In genomic region chr8:128505866-128506265, GRCm38 (mm10) we compare ENCODE assay signal across 17 mouse cellular contexts.
DNase-seq lines count a peak whose midpoint lies in the region; ATAC-seq and TF ChIP-seq lines count a peak whose summit lies in the region.
"Had no signal": no experiment of that assay in that cellular context is flagged by ENCODE, and none has a peak within 500 bp of the region (broad histone marks: within the 10 kb centered on the region; RNA-seq: fewer than 3 reads in every experiment).

No protein-coding gene starts in this region.

- H3K27me3 ChIP-seq in cerebellum, adult 2 months (ENCODE audit: control insufficient read depth, insufficient read depth, low read length): no peaks in the 10 kb centered on the region
- H3K27me3 ChIP-seq: limb, embryonic 15.5 days had no signal

- H3K4me3 ChIP-seq in cerebellum, adult 2 months (replicated peaks; ENCODE audit: insufficient read depth, low read depth, low read length): no peak overlapping the region
- H3K4me3 ChIP-seq: gastrocnemius, adult 2 months; layer of hippocampus, adult 2 months; limb, embryonic 15.5 days had no signal

- no peak overlapping the region for H3K27ac ChIP-seq in cerebellum, adult 2 months (ENCODE audit: insufficient read depth, low read length)
- H3K27ac ChIP-seq: gastrocnemius, adult 2 months; hindbrain, postnatal 0 days; layer of hippocampus, adult 2 months; limb, embryonic 15.5 days had no signal

- peak; percentile 62 for ATAC-seq in activated CD4-positive, CD25-positive, alpha-beta regulatory T cell, adult 4 months
- peak; percentile 96 for ATAC-seq in megakaryocyte, adult 5-6 weeks (ENCODE audit: poor library complexity, severe bottlenecking)
- ATAC-seq: forebrain, embryonic 16.5 days; hindbrain, postnatal 0 days had no signal

- peak; percentile 6 to 25 for DNase-seq in spleen, postnatal 36 days (ENCODE audit: low spot score in 2 of 2)
- DNase-seq in spleen, adult 18-20 months: no peak
- DNase-seq in cerebellum, adult 2 months: no peak
- DNase-seq in left cerebral cortex, adult 8-10 months (ENCODE audit: low spot score in 2 of 2): no peak
- no peak for DNase-seq in kidney, postnatal 14 days
- DNase-seq in left cerebral cortex, adult 11 months (ENCODE audit: low spot score): no peak
- DNase-seq: adrenal gland, adult 2 months; cerebellum, postnatal 14 days; gastrocnemius, adult 2 months; heart, postnatal 36 days; lung, adult 18-20 months had no signal

- no peaks in the 10 kb centered on the region for H3K4me1 ChIP-seq in cerebellum, adult 2 months (ENCODE audit: control insufficient read depth, insufficient read depth, low read length)
- H3K4me1 ChIP-seq: limb, embryonic 15.5 days had no signal

- no peak for TF ChIP-seq CTCF in cerebellum, adult 2 months (IDR thresholded peaks at IDR 0.05; ENCODE audit: borderline replicate concordance, insufficient read depth, low read depth, low read length)

- no peak for TF ChIP-seq POLR2A in cerebellum, adult 2 months (IDR thresholded peaks at IDR 0.05; ENCODE audit: borderline replicate concordance, insufficient read depth, low read length)

Comparison
In these comparisons a context has a peak if more than half of its experiments do, and no peak if none do; other contexts are left out.
1. DNase-seq: peak in spleen, postnatal 36 days (2 of 2); none in spleen, adult 18-20 months (0 of 2), cerebellum, adult 2 months (0 of 2), left cerebral cortex, adult 8-10 months (0 of 2), kidney, postnatal 14 days (single experiment) and left cerebral cortex, adult 11 months (single experiment).